Mouse (Mus musculus): ENCODE results near the gene Dcun1d2. TPM values are rescaled to one million over a fixed set of nuclear protein-coding genes. Genes with fewer than 3 reads are reported as not detected.
A peak's percentile ranks its signal among the peaks of the same experiment; 100 is the strongest.
"Not testable (repeated sequence)": the region's sequence is repeated elsewhere in the genome, so short reads cannot be mapped to it uniquely, and the experiment has no call there.

Gene Dcun1d2
- 7.3 and 7.9 TPM in 2 replicates for polyA plus RNA-seq (2015; fragmentation: Nextera tagmentation; extraction: Ambion mirVana)

DNA sequence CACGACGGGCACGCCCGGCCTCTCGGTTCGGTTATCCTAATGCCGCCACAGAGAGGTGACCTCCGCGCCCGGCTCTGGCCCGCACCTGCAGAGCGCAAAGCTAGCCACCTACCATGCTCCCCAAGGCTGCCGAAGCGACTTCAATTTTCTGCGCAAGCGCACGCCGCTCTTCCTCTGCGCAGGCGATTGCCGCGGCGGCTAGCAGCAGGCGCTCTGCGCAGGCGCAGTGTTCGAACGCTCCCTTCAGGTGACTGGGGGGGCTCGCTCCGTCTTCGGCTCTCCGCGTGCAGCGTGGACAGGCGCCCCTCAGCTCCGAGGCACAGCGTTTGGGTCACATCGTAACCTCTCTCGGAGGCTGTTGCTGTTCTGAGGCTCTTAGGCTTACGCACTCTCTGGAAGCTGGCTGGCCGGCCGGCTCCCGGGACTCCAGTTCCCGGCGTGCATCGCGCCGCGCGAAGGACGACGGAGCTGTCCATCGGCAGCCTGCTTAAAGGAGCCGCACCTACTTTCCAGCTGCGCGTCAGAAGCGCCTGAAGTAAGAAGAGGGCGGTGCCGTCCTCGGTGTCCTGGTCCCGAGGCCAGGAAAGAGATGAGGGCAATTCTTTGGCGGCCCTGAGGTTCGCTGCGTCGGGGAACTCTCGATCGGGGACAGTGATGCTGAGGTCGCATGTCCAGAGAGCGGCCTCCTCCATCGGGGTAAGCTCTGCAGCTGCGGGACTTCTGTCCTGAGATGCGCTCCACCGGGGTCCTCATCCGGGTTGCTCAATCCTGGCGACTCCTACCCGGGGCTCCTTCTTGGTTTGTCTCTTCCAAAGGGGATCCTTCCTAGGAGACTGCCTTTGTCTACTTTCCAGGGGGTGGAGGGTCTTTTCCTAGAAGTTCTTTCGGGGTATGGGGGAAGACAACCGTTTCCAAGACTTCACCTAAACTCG, at the start of gene Dcun1d2, which contains the start of gene Tmco3:
Dcun1d2 (minus strand) TSS at position 440 of the 932 bp plus-strand sequence.
Tmco3 (plus strand) TSS at position 499 of the 932 bp plus-strand sequence.
- Histone ChIP-seq H3K9ac (ENCODE audit: low read depth, low read length) (peak within 1 kb of the TSS; percentile 65), H3K9me3 (ENCODE audit: control insufficient read depth) (no peaks in the 10 kb centered on the region), H3K27ac (ENCODE audit: low read depth, low read length) (peak within 1 kb of the TSS; percentile 95), H3K4me3 (ENCODE audit: low read depth, low read length) (peak within 1 kb of the TSS; percentile 70), H3K4me2 (replicated peaks; ENCODE audit: low read depth) (peak within 1 kb of the TSS; percentile 93), H3K36me3 (ENCODE audit: control insufficient read depth, insufficient read depth) (peaks cover 4% of the 10 kb centered on the region; the same call in 1 of the 2 replicates), H3K27me3 (replicated peaks; ENCODE audit: control insufficient read depth, insufficient read depth, low read length) (no peaks in the 10 kb centered on the region), H3K4me1 (replicated peaks; ENCODE audit: control insufficient read depth, insufficient read depth, low read length) (no peaks in the 10 kb centered on the region)
- ATAC-seq: peak; percentile 92
- WGBS: under 1% methylated on average over 79 of the region's 79 CpGs
- TF ChIP-seq CTCF (IDR thresholded peaks at IDR 0.05; ENCODE audit: low read depth): no peak

DNA sequence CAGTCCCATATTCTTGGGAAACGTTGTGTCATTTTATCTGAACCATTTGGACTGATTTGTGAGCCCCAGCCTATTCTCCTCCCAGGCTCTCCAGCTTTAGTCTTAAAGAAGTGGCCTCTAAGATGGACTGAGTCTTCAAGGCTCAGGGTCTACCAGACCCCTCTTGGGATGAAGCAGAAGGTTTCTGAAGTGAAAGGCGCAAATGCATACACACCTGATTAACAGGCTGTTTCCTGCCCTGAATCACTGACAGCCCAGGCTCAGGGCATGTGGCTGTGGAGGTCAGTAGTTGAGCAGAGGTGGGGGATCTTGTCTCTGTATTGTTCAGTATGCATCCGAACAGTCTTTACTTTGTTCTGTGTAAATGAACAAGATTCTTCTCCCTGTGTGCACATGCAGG, 49.7 kb upstream of the Dcun1d2 start:
- Histone ChIP-seq H3K27ac (ENCODE audit: low read depth, low read length) (no peak overlapping the region), H3K4me3 (ENCODE audit: low read depth, low read length) (no peak overlapping the region), H3K9me3 (ENCODE audit: control insufficient read depth) (no peaks in the 10 kb centered on the region), H3K27me3 (replicated peaks; ENCODE audit: control insufficient read depth, insufficient read depth, low read length) (no peaks in the 10 kb centered on the region), H3K4me1 (replicated peaks; ENCODE audit: control insufficient read depth, insufficient read depth, low read length) (no peaks in the 10 kb centered on the region), H3K9ac (ENCODE audit: low read depth, low read length) (no peak overlapping the region), H3K4me2 (replicated peaks; ENCODE audit: low read depth) (no peak overlapping the region), H3K36me3 (ENCODE audit: control insufficient read depth, insufficient read depth) (peaks cover 14% of the 10 kb centered on the region; the same call in 1 of the 2 replicates)
- ATAC-seq: no peak
- 67% methylated on average over 3 of the region's 3 CpGs for WGBS
- no peak for TF ChIP-seq CTCF (IDR thresholded peaks at IDR 0.05; ENCODE audit: low read depth)

DNA sequence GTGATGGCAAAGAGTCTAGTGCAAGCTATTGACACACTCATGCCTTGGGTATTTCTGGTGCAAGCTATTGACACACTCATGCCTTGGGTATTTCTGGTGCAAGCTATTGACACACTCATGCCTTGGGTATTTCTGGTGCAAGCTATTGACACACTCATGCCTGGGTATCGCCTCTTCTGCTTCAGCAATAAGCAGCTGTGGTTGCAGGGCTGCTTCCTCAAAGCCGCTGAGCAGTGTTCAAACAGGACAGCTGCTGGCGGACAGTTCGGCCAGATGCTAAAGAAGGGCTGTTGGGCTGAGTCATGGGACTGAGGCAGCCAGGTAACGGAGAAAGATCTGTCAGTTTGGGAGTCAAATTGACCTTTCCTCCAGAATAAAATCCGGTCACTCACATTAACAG, 49.3 kb upstream of the Dcun1d2 start:
- H3K4me1 ChIP-seq (replicated peaks; ENCODE audit: control insufficient read depth, insufficient read depth, low read length); ATAC-seq; H3K4me3 ChIP-seq (ENCODE audit: low read depth, low read length); H3K27ac ChIP-seq (ENCODE audit: low read depth, low read length); H3K27me3 ChIP-seq (replicated peaks; ENCODE audit: control insufficient read depth, insufficient read depth, low read length); H3K9me3 ChIP-seq (ENCODE audit: control insufficient read depth); H3K4me2 ChIP-seq (replicated peaks; ENCODE audit: low read depth); H3K36me3 ChIP-seq (ENCODE audit: control insufficient read depth, insufficient read depth); H3K9ac ChIP-seq (ENCODE audit: low read depth, low read length): not testable (repeated sequence)
- 51% methylated on average over 6 of the region's 6 CpGs for WGBS

DNA sequence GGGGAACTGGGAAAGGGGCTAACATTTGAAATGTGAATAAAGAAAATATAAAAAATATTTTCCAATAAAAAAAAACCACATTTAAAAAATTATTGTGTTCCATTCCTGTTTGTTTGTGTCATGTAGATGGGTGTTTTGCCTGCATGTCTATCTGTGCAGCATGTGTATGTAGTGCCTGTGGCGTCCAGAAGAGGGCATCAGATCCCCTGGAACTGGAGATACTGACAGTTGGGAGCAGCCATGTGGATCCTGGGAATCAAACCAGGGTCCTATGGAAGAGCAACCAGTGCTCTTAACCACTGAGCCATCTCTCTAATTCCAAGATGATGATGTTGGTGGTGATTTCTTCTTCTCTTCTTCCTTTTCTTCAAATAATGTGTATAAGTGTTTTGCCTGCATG, 46.7 kb upstream of the Dcun1d2 start:
- Histone ChIP-seq H3K9me3 (ENCODE audit: control insufficient read depth) (no peaks in the 10 kb centered on the region), H3K4me2 (replicated peaks; ENCODE audit: low read depth) (no peak overlapping the region), H3K27me3 (replicated peaks; ENCODE audit: control insufficient read depth, insufficient read depth, low read length) (no peaks in the 10 kb centered on the region), H3K27ac (ENCODE audit: low read depth, low read length) (no peak overlapping the region), H3K4me3 (ENCODE audit: low read depth, low read length) (no peak overlapping the region), H3K4me1 (replicated peaks; ENCODE audit: control insufficient read depth, insufficient read depth, low read length) (no peaks in the 10 kb centered on the region), H3K36me3 (ENCODE audit: control insufficient read depth, insufficient read depth) (no peaks in the 10 kb centered on the region), H3K9ac (ENCODE audit: low read depth, low read length) (no peak overlapping the region)
- WGBS: 36% methylated on average over 1 of the region's 1 CpGs
- peak; percentile 46 for TF ChIP-seq CTCF (IDR thresholded peaks at IDR 0.05; ENCODE audit: low read depth)
- no peak for ATAC-seq

DNA sequence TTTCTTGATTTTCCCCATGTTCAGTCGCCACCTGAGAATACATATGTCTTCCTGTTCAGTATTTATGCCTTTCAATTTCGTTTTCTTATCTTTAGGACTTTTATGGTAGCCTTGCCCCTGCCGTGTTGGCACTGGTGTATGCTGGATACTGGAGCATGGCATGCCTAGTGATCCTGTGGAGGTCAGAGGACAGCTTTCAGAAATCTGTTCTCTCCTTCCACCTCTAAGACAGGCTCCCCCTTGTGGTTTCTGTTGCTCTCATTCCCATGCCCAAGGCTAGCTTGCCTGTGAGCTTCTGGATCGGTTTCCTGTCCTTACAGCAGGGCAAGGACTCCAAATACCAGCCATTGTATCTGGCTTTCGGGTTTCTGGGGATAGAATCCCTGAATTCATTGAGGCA, 38.7 kb upstream of the Dcun1d2 start:
- Histone ChIP-seq H3K4me3 (ENCODE audit: low read depth, low read length) (no peak overlapping the region), H3K9me3 (ENCODE audit: control insufficient read depth) (no peaks in the 10 kb centered on the region), H3K4me2 (replicated peaks; ENCODE audit: low read depth) (no peak overlapping the region; the same call in 1 of the 2 replicates), H3K36me3 (ENCODE audit: control insufficient read depth, insufficient read depth) (no peaks in the 10 kb centered on the region; the same call in 1 of the 2 replicates), H3K4me1 (replicated peaks; ENCODE audit: control insufficient read depth, insufficient read depth, low read length) (no peaks in the 10 kb centered on the region), H3K27ac (ENCODE audit: low read depth, low read length) (peak overlapping the region; percentile 73), H3K27me3 (replicated peaks; ENCODE audit: control insufficient read depth, insufficient read depth, low read length) (no peaks in the 10 kb centered on the region), H3K9ac (ENCODE audit: low read depth, low read length) (no peak overlapping the region)
- peak; percentile 94 for ATAC-seq
- WGBS: 15% methylated on average over 5 of the region's 5 CpGs
- peak; percentile 82 for TF ChIP-seq CTCF (IDR thresholded peaks at IDR 0.05; ENCODE audit: low read depth)

DNA sequence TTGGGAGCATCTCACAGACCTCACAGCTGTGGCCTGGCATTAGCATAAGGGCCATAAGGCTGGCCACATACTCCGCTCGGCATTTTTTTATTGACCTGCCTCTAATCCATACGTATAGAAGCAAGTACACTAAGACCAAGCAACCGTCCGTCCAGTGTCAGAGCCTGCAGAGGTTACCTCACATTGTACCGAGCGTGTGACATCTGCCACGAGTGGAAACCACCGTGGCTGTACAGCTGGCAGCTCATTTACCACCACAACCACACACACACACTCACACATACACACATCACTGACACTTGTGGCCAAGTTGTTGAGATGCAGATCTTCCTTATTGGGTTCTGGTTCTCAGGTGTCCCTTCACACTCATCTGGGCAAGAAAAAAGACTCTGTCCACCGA, 28.7 kb upstream of the Dcun1d2 start:
- Histone ChIP-seq H3K27ac (ENCODE audit: low read depth, low read length) (no peak overlapping the region), H3K36me3 (ENCODE audit: control insufficient read depth, insufficient read depth) (peaks cover 45% of the 10 kb centered on the region), H3K9me3 (ENCODE audit: control insufficient read depth) (no peaks in the 10 kb centered on the region), H3K27me3 (replicated peaks; ENCODE audit: control insufficient read depth, insufficient read depth, low read length) (no peaks in the 10 kb centered on the region), H3K4me1 (replicated peaks; ENCODE audit: control insufficient read depth, insufficient read depth, low read length) (no peaks in the 10 kb centered on the region), H3K9ac (ENCODE audit: low read depth, low read length) (no peak overlapping the region), H3K4me2 (replicated peaks; ENCODE audit: low read depth) (no peak overlapping the region), H3K4me3 (ENCODE audit: low read depth, low read length) (no peak overlapping the region)
- ATAC-seq: no peak
- no peak for TF ChIP-seq CTCF (IDR thresholded peaks at IDR 0.05; ENCODE audit: low read depth)
- WGBS: 87% methylated on average over 10 of the region's 10 CpGs

Measured in intestine, postnatal 0 days (tissue).